Mouse (Mus musculus) R1 (cell line): ENCODE results near the gene Fstl3.
A peak's percentile ranks its signal among the peaks of the same experiment; 100 is the strongest.

ENCODE experiments used
- DNase-seq: peaks from one replicate; pipeline ENCODE4 v3.0.0-alpha.2; 2018; ENCODE audit warnings: low read depth, low spot score

Fstl3 gene

DNA sequence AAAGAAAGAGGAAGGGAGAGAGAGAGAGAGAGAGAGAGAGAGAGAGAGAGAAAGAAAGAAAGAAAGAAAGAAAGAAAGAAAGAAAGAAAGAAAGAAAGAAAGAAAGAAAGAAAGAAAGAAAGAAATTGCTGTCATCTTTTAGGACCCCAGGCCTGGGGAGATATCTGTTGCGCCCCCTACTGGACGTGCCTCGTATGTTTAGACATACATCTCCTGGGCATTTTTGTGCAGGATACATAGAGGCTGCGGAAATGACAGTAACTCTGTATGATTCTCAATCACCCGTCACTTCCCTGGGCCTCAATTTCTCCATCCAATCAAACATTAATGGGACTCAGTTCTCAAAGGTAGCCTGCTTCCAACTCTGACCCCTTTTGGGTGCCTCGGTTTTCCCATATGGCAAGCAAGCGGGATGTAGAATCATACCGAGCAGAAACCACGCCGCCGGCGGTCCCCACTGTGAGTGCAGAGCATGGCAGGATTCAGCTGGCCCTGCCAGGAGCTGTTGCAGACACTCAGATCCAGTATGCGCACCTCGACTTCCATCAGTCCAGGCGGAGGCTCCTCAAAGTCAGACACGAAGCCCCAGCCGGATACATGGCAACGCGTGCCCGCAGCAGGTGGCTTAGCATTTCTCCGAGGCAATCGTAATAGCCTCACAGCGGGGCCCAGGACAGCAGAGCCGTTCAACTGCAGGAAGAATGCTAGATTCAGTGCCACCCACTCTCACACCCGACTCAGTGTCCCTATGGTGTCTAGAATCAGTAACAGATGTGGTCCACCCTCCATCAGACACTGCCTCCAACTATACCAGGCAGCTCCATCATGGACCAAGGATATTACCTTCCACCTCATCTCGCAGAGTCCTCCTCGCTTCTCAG lies 7.1 kb downstream of the Fstl3 start:
- peak; percentile 82 for DNase-seq

DNA sequence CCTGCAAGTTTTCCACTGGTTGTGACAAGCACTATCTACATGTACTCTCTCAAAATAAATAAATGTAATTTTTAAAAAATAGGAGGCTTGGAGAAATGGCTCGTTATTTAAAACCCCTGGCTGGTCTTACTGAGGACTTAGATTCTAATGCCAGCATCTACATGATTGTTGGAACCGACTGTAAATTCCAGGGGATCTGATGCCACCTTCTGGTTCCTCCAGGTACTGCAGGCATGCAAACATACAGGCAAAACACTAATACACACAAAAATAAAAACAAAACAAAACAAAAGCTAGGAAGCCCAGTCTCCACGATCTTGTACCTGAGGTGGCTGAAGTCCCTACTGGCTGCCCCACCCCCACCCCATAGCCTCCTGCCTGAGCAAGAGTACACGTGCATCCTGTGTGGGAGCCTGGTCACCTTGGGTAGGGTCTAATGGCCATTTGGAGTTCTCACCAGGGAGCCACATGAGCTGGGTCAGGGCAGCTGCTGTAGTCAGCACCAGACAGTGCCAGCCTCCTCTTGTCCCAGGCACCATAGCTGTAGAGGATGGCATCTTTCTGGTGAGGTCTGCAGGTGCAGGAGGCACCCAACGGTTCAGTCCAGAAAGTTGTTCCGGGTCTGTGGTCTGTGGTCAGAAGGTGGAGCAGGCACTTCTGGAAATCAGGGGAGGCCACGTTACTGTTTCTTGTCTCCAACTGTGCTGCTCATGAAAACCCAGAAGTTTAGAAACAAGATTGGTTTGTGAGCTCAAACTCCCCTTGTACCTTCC lies 11.5 kb downstream of the Fstl3 start:
- peak; percentile 76 for DNase-seq

DNA sequence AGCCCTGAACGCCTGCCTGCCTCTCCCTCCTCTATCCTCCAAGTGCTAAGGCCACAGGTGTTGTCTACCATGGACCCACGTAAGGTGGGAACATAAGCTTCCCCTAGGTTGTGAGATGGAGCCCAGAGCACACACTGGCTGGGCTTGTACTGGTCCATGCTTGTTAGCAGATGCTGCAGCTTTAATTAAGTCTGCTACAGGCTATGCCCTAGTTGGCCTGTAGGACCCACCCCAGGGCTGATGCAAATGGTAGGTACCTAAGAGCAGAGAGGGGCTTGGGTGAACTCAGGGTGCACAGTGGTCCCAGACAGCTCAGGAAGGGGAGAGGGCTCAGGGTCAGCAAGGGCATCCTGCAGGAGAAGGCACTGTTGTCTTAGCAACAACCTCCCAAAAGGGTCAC lies 12.5 kb downstream of the Fstl3 start:
- DNase-seq, result no peak

DNA sequence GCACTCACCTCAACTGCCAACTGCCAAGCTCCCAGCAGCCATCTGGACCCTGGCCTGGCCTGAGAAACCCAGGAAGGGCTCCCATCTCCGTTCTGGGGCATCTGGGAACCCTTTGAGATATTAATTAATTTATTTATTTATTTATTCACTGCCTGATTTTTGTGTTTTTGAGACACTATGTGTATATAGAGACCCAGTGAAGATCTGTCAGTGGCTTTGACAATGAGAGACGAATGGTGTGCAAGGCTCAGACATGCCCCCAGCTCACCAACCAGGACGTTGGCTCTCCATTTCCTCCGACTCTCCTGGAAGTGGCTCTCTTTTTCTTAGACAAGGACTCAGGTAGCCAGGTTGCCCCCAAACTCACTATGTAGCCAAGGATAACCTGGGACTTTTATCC lies 13.8 kb downstream of the Fstl3 start, which contains the start of gene Prss57:
Gene Prss57 (minus strand): TSS at position 101 of the 400 bp plus-strand sequence.
- DNase-seq, result no peak

DNA sequence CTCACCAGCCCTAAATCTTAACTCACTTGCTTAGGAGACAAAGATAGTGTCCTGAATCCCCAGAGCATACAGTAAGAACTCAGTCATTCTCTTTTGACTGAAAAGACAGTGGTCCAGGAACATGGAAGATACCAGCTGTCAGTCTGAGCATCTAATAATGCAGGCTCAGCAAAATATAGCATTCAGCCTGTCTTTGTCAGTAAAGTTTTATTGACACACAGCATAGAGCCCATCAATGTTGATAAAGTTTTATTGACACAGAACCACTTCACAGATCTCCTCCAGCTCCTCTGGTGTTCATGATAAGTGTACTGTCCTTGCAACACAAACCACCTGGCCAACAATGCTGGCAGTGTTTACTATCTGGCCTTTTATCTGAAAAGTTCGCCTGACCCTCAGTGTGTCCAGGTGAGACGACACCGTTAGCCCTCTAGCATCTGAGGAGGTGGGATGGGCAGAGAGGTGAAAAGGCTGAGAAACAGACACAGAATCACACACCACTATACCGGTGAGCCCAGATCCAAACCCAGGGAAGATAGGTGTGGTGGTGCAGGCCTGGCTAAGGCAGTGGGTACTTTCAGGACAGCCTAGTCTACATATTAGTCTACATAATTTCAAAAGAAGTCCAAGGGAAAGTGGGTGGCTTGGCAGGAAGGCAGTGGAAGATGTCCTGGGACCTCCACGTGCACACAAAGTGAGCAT lies 15.4 kb downstream of the Fstl3 start:
- DNase-seq, result no peak

DNA sequence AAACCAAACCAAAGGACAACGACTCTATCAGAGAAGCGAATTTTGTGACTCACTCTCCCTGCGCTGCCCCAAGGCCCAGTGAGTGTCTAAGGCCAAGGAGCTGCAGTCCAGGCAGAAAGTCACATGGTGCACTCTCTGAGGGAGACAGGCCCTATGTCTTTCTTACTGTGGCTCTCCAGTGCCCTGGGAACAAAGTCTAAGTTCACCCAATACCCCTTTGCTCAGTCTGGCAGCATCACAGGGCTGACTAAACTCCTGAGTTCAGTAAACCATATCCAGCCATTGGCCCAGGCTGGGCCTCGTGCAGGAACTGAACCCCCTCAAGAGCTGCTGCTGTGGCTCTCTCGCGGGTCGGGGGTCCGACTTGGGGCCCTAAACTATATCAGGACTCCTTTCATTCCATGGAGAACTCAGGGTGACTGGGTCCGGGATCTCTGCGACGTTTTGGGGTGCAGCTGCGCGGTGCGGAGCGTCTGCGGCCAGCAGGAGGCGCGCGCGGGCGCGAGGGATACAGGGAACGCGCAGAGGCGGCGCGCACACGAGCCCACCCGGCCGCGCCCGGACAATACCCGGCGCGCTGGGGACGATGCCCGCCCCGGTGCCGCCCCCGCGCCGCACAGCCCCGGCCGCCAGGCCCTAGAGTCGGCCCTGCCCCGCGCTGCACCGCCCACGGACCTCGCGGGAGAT lies 16.1 kb downstream of the Fstl3 start, which contains the start of gene Palm:
Gene Palm (plus strand): TSS at position 522 of the 687 bp plus-strand sequence.
- DNase-seq, result peak; percentile 61

DNA sequence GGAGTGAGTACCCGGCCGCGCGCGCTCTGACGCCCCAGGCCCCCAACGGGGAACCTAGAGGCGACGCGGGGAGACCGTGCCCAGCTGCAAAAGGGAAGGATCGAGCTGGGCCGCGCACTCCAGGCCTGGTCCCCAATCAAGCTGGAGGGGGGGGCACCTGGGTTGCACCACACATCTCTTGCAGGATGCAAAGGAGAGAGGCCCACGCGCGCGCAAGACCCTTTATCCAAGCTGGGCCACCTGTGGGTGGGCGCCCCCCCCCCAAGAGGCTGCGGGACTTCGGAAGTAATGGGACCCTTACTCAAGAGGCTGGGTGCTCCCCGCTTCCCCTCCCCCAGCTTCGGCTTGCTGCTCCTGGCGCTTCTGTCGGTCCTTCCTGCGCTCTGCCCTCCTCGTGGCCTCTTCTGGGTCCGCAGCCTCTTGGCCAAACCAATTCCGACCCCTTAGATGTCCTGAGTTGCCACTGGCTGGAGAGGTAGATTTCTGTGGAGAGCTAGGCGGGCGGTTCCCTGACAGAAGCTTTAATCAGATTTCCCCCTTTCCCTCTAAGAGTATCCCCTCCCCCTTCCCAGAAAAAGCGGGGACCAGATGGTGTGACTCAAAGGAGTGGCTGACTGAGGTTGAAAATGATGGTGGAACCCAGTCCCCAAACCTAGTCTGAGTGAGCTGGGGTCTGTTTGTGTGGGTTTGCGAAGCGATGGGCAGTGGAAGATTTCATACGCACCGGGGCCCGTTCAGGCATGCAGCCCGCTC lies 16.8 kb downstream of the Fstl3 start:
- DNase-seq, result no peak

DNA sequence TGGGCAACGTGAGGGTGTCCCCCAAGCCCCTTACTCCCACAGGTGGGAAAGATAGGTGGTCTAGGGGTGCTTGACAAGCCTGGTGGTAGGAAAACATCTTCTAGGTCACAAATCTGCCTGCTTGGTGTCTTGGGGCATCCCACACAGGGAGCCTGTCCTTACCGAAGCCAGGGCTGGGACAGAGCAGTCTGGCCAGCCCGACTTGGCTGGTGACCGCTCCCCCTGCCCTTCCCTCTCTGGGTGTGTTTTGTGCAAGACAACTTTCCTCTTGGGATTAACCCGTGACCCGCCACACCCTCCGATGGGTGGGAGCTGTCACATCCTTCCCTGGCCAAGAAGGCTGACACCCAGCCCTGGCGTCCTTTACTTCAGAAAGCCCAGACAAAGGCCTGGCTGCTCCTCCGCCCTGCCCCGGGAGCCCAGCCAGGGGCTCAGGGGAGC lies 17.4 kb downstream of the Fstl3 start:
- DNase-seq, result no peak

DNA sequence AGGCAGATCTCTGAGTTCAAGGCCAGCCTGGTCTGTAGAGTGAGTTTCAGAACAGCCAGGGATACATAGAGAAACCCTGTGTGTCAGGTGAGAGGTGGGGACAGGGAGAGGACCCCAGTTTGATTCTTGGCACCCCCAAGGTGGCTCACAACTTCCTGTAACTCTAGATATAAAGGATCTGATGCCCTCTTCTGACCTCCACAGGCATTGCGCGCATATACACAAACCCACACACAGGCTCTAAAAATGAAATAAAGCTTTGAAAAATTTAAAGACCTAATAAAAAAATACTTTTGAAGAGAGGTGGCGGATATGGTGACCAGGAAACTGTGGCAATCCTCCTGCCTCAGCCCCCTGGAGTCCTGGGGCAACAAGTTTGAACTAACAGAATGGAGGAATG lies 18.8 kb downstream of the Fstl3 start:
- no peak for DNase-seq

DNA sequence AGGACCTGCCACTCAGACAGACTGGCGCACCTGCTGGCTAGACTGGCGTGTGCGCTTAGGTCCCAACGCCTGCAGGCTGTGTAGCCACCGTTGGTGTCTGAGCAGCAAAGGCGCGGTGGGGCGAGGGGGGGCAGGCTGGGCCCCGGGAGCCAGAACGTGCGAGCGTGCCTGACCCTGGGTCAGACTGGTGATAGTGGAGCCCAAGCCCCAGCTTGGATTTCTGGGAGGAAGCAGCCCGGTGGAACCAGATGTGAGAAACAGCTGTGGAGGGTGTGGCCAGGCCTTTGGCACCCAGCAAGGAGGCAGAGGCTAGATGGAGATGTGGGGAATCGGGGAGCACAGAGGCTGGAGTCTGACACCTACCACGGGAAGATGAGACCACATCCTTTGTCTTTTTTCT lies 20.3 kb downstream of the Fstl3 start:
- no peak for DNase-seq

DNA sequence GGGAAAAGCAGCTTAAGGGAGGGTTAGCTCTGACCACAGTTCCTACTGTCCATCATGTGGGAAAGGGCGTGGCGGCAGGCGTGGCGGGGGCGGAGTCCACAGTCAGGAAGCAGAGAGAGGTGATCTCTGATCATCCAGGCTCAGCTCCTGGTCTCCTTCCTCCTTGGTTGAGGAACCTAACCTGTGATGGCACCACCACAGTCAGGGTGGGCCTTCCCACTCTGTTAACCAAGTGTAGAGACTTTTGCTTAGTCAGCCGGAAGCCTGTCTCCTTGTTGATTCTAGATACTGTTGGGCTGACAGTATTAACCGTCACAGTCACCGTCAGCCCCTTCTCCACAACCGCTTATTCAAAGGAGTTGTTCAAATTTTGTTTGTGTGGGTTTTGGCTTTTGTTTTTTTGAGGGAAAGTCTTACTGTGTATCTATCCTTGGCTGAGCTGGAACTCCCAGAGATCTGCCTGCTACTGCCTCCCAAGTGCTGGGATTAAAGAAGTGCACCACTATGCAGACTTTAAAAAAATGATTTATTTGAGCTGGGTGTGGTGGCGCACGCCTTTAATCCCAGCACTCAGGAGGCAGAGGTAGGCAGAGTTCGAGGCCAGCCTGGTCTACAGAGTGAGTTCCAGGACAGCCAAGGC lies 21.3 kb downstream of the Fstl3 start:
- DNase-seq, result no peak

DNA sequence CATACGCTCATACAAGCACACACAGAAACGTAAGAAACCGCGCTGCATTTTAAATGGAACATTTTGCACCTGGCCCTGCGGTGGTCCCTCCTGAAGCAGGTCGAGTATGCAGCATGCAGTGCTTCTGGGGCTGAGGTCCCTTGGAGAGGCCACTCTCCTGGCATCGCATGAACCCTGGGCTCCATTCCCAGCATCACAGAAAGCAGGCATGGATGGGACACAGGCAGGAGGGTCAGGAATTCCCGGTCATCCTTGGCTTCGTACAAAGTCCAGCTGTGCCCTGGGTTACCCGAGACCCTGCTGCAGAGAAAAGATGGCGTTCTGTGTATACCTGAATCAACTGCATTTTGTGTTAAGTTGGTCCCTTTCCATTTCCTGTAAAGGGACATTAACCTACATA lies 23.4 kb downstream of the Fstl3 start:
- no peak for DNase-seq

DNA sequence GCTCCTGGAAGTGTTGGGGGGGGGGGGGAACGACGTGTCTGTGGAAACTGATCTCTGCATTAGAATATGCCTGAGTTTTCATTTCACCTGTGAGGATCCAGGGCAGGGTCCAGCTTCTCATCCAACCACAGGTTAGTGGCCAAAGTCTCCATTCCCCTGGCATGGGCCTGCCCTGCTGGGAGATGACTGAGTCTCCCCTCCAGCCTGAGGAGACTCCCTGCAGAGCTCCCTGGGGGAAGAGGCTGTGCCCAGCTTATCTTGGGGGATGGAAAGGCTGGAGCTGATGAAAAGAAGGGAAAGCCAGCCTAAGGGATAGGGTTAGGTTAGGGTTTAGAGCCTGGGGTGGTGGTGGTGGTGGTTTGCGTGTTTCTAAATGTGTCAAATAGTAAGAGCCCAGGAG lies 24.8 kb downstream of the Fstl3 start:
- no peak for DNase-seq

DNA sequence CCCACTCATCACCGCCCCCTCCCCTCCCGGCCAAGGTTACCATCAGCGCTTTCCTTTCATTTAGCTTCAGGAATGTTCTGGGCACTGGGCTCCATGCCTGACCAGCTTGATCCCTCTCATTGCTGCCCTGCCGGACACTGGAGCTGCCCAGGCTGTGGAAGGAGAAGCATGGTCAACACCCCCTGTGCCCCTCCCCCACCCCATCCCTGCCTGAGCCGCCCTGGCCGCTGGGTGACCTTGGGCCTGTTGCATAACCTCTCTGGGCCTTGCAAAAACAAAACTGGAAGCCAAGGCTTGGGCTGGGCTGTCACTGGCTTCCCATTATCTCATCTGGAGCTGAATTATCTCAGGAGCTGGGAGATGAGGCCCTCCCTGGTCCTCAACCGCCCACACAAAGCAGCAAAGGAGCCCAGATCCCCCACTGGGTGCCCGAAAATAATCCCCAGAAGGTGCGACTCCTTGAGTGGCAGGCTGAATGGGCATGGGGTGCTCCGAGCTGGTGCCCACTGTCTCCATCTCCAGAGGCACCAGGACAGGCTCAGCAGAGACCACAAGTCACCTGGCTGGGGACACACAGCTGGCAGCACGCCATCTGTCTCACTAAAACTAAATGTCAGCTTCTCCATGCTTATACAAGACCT lies 25.4 kb downstream of the Fstl3 start:
- DNase-seq, result peak; percentile 54

DNA sequence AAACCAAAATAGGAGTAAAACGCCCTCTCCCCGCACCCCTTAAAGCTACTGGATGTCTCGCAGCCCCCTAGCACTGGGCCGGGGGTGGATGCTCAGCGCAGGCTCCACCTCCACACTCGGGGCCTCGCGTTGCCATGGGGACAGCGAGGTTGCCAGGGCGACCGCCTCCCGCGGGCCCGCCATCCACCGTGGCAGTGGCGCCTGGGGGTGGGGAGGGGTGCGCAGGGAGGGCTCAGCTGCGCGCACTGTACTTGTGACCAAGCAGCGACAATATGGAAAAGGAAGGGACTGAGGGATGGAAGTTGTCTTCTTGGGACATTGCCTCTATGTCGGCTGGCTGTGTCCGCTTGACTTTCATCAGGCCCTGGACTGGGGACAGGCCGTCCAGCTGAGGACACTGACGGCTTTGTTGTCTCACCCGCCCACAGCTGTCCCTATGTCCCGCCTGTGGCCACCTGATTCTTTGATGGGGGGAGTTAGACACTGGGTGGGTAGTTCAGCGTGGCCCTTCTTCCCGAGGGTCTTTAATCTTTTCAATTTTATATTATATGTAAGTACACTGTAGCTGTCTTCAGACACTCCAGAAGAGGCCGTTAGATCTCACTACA lies 26.7 kb downstream of the Fstl3 start:
- DNase-seq, result peak; percentile 63

DNA sequence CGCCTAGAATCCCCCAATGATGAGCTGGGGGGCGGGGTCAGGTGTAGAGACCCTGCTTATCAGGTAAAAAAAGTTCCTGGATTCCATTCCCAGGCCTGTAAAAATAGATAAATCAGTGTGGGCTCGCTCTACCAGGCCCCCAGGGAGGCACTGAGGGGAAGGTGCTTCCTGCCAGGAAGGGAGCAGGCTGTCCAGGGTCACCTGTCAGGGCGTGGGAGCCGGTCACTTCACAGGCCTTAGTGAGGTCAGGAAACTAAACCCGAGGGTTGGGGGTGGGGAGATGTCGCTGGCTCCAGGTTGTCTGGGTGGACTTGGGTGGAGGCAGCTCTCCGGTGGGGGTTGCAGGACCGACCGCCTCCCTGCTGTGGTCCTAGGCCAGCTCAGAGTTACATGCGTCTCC lies 28.6 kb downstream of the Fstl3 start:
- no peak for DNase-seq

DNA sequence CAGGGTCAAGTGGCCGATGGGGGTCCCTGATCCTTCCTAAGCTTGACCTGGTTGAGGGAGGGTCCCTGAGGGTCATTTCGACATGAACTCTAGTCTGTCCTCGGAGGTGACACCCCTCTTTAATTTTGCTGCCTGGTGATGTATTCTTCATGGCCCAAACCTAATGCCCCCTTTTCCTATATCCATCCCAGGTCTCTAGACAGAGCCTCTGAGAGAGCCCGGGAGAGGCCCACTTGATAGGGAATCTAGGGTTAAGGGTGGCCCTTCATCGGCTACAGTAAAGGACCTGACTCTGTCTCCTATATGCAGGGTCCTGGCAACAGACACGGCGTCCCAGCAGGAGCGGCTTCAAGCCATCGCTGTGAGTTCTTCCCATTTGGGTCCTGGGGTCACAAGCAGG lies 29.3 kb downstream of the Fstl3 start:
- DNase-seq, result no peak

DNA sequence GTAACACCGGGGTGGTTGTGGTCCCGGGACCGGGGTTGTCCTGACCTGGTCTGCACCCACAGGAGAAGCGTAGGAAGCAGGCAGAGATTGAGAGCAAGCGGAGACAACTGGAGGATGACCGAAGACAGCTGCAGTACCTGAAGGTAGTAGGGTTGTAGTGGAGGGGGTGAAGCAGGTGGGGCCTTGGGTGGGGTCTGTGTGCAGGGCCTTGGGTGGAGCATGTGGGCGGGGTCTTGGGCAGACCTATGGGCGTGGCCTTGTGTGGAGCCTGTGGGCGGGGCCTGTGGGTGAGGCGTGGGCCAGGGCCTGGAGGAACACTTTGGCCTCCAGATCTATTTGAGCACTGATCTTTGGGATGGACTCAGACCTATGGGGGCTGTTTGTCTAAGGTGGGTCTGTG lies 29.9 kb downstream of the Fstl3 start:
- DNase-seq, result peak; percentile 70

DNA sequence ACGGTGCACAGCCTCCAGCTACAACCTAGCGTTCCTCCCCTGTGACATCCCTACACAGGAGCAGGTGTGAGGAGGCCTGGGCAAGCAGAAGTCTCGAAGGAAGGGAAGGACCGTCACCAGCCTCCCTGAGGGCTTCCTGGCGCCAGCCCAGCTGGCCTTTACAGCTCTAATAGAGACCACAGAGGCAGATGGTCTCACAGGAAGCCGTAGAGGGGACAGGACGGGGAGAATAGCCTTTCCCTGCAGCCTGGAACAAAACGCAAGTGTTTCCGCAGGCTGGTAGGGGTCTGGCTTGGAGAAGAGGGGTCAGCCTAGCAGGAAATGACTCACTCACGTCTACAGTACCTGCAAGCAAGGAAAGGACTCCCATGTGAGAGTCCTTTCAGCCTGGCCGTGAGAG lies 30.8 kb downstream of the Fstl3 start:
- DNase-seq, result no peak
